Mouse (Mus musculus) heart, postnatal 10 days (tissue): ENCODE results near the gene Ppm1h. TPM values are rescaled to one million over a fixed set of nuclear protein-coding genes. Genes with fewer than 3 reads are reported as not detected.

ENCODE experiments used
- DNase-seq, 2 experiments: peaks; one replicate each; pipeline ENCODE4 v3.0.0; 2021
- intact Hi-C: fragments of 180-260 bp; cut with DNase I; formaldehyde crosslinking; loops from one replicate; pipeline ENCODE4 v1.15.1; 2025
- total RNA-seq, 2 experiments: library from RNA; stranded (reverse); gene quantifications; 2 replicates each; pipeline ENCODE4 v1.2.3; 2021

Ppm1h gene
- total RNA-seq, 2 experiments from 2014 or later, result 10.1 to 10.2 TPM

DNA sequence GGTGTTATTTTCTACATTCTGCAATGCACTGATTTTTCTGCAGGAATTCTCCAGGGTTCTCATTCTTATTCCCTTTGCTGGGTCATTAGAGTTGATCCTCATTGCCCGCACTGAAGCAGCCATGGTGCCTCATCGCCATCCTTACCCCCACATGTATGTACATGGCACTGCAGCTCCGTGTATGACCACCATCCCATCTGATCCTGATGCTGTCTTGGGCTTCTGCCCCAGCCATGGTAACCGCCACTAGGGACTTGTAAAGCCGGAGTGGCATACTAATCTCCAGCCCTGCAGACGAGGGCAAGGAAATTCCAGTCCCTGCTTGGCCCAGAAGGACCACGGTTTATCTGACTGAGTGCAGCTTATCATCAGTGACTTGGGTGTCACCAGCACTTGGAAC is 86.1 kb downstream of the Ppm1h start:
- DNase-seq, result no peak
- intact Hi-C loops, result loop anchor here (2.0 kb wide), 1 partner anchor 86 kb away; the partner anchor contains the start of gene Ppm1h

DNA sequence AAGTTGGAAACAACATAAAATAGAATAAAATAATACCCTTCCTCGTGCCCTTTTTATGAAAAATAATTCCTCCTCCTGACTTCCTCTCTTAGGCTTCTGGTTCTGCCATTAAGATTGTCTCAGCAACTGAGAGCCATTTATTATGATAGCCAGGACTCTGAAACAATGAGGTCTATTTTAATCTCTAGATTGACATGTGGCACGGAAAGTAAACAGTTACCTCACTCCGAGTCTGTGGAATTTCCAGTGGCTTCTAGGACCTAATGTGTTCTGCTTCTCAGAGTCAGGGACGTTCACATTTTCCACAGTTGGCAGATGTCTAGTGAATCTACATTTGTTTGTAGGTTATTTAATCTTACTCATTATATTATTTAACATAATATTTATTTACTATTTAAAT is 87.0 kb downstream of the Ppm1h start:
- DNase-seq, result peak in 1 of 2 experiments; percentile 36
- intact Hi-C loops, result loop anchor here (2.0 kb wide), 1 partner anchor 87 kb away; the partner anchor contains the start of gene Ppm1h

DNA sequence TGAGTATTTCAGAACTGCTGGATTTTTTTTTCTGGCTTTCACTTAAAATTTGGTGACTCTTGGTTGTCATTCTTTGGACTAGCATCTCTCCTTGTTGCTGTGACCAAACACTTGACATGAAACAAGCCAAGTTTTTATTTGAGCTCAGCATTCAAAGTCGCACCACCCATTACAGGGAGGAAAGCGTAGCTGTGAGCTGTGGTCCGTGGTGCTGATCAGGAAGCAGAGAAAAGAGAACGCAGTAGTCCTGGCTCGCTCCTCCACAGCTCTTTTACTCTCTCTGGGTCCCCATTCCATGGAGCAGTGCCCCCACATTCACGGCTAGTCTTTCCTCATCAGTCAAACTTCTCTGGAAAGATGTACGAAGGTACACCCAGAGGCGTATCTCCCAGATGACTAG is 87.4 kb downstream of the Ppm1h start:
- intact Hi-C loops, result loop anchor here (2.0 kb wide), 1 partner anchor 87 kb away; the partner anchor contains the start of gene Ppm1h
- no peak for DNase-seq

DNA sequence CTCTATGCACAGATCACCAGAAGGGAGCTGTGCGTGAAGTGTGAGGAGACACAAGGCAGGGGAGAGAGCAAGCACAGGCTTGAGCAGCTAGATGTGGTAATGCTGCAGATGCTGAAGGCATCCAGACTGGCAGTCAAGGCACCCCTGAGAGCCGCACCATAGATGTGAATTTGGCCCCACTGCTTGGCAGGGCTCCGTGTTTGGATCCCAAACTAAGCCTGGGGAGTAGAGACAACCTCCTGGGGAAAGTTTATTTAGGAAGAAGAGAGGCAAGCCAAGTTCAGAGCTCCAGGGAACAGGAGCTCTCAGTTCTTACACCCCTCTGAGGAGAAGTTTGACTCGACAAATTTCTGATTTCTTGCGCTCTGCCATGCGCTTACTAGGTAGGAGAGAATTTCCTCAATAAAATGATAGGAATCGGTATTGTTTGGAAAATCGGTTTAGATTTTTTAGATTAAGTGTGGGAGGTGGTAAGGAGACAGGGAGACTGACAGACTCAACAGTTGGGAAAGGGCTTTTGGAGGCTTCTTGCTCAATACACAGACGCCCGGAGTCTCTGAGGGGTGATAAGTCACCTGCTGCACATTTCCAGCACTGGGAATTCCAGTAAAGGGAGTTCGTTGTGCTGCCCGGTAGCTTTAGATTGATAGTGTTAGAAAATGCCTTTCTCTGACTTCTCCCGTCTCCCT is 89.8 kb downstream of the Ppm1h start:
- intact Hi-C loops, result no loop called here
- DNase-seq, result no peak

DNA sequence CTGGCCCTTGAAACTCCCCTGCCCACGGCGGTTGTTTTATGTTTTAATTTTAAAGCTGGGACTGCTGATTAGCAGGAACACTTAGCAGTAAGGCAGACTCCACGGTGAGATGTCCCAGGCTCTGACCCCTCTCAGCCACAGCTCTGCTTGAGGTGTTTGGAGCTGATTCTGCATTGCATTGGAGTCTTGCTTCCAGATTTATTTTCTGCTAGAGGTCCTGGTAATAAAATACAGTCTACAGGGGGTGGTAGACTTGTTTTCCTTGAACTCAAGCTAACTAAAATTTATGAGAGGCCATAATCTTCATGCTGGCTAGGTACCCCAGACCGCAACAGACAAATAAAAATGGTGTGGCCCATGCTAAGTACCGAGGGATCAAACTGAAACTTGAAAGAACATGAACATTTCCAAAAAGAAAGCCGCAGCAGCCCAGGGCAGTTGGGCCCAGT is 90.4 kb downstream of the Ppm1h start:
- DNase-seq, result no peak
- intact Hi-C loops, result no loop called here

DNA sequence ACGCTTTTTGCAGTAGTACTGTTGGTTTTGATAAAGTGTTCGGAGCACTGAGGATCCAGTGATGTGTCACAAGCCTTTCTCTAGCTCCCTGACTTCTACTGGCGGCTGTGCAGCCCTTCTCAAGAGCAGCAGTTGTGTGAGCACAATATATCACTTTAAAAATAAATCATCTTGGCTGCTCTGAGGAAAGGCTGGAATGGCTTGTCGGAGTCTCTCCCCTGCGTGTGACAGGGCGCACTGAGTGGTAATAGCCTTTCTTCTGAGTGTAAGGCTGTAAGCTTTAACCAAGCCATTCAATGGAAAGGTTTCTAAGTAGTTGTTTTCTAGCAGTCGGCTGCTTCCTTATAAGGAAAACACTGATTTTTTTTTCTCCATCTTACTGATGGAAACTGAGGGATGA is 91.8 kb downstream of the Ppm1h start:
- intact Hi-C loops, result no loop called here

DNA sequence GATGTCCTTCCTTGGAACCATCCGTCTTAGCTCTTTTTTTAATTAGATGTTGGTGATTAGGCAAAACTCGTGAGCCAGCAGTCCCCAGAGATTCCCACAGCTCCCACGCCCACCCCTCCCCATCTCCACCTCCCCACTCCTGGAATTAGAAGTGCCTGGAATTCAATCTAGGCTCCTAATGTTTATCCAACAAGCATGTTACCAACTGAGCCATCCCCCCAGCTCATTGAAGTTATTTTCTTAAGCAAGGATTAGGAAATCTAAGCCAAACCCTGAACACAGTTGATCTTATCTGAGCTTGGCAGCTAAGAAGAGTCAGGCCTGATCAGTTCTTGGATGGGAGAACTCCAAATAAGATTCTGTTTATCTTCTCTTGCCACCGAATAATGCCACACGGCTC is 92.4 kb downstream of the Ppm1h start:
- no peak for DNase-seq
- intact Hi-C loops, result no loop called here

More for the DNA sequence above, 91.8 kb downstream of the Ppm1h start:
- DNase-seq, result no peak

DNA sequence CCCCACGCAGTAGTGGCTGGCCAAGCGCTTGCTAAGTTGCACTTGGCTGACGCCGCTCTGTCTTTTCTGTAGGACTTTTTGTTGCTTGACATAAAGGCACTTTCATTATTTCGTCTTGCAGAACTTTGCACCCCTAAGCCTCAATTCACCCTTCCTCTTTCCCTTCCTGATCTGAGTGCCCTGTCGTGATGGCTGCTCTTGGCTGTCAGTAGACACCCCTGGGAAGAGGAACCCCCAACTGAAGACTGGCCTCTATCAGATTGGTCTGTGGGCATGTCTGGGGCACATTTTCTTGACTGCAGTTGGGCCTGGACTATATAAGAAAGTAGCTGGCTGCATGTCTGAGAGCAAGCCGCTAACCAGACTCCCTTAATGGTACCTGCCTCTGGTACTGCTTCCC is 95.6 kb downstream of the Ppm1h start:
- DNase-seq, result no peak
- intact Hi-C loops, result no loop called here

DNA sequence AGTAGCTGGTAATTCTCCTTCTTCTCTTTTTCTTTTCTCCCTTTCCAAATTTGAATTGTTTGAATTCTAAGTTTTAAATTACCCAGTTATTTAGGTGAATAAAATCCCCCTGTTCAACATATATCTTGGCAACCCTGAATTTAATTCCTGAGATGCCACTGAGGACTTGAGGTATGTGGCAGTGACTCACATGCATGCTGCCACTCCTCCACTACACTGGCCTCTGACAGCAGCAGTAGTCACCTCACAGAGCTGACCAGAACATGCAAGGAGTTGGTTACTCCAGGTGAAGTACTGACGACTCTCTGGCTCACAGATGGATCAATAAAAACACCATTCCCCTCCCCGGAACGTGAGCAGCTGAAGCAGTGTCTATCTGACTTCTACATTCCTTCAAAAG is 98.9 kb downstream of the Ppm1h start:
- no peak for DNase-seq
- intact Hi-C loops, result no loop called here

DNA sequence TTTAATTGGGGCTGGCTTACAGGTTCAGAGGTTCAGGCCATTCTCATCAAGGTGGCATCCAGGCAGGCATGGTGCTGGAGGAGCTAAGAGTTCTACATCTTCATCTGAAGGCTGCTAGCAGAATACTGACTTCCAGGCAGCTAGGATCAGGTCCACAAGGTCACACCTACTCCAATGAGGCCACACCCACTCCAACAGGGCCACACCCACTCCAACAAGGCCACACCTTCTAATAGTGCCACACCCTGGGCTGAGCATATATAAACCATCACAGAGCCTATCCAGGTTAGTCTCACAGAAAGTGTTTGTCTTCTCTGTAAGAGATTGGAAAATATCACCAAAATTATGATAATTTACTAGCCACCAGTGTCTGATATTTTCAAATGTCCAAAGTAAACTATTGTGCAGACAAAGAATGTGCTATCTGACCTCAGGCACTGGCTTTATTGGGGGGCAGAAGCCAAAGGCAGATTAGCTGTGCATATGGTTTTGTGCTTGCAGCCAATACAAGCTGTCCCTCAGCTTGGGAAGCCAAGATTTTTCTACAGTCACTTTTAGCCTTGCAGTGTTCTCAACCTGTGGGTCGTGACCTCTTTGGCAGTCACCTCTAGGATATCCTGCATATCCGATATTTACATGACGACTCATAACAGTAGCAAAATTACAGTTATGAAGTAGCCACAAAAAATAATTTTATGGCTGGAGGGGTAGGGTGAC is 99.5 kb downstream of the Ppm1h start:
- intact Hi-C loops, result no loop called here

DNA sequence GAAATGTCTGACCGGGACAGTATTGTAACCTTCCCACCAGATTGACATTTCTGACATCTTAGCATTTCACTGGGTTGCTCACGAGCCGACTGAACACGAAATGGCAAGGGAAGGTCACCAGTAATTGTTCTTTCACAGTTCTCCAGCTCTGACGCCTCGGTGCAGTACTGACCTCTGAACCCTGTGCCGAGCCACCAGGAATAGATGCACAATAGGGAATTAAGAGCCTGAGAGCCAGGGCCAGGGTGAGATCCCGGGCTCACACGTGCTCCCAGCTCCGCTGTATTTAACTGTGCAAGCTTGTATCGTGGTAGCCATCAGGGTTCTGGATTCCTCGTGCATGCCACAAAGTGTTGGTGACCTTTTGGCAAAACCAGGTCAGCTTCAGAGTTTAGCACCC is 100.8 kb downstream of the Ppm1h start:
- intact Hi-C loops, result no loop called here
- DNase-seq, result no peak

More for the DNA sequence above, 99.5 kb downstream of the Ppm1h start:
- no peak for DNase-seq

DNA sequence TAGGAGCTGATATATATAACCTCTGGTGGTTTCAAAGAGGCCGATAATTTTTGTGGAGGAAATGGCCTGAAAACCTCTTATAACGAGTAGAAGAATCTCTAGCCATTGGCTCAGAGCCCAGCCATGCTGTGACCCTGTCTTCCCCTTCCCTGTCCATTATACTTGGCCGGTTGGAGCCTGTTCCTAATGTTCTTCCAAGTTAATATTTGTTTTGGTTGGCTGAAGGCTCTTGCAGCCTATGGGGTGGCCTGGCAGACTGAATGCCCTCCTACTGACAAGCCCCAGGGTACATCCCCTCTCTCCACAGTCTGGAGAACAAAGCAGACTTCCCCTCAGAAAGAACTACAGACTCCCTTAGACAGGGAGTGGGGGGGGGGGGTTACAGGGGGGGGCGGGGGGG is 104.2 kb downstream of the Ppm1h start:
- DNase-seq, result peak; percentile 70
- intact Hi-C loops, result no loop called here

DNA sequence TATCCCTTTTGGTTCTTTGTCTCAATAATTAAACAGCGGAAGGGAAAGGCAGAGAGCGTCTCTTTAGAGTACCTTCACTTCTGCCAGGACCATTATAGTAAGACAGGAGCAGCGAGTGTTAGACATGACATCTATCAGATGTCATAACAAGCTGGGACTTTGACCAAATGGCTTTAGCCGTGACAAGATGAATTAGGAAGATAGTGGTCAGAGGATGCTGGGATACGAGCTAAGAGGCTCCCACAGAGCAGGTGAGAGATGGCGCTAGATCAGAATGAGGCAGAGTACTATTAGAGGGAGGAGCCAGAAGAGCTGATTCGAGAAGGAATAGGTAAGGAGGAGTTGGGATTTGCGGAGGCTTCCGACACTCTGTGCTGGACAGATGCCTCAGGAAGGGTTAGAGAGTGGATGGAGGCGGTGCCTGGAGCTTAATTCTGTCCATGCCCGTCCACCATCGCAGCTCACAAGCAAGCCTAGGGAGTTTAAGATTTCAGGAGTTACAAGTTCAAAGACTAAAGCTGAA is 111.1 kb downstream of the Ppm1h start:
- intact Hi-C loops, result loop anchor here (5.0 kb wide), 2 partner anchors 32 to 237 kb away; no protein-coding TSS in a partner anchor
- DNase-seq, result no peak

DNA sequence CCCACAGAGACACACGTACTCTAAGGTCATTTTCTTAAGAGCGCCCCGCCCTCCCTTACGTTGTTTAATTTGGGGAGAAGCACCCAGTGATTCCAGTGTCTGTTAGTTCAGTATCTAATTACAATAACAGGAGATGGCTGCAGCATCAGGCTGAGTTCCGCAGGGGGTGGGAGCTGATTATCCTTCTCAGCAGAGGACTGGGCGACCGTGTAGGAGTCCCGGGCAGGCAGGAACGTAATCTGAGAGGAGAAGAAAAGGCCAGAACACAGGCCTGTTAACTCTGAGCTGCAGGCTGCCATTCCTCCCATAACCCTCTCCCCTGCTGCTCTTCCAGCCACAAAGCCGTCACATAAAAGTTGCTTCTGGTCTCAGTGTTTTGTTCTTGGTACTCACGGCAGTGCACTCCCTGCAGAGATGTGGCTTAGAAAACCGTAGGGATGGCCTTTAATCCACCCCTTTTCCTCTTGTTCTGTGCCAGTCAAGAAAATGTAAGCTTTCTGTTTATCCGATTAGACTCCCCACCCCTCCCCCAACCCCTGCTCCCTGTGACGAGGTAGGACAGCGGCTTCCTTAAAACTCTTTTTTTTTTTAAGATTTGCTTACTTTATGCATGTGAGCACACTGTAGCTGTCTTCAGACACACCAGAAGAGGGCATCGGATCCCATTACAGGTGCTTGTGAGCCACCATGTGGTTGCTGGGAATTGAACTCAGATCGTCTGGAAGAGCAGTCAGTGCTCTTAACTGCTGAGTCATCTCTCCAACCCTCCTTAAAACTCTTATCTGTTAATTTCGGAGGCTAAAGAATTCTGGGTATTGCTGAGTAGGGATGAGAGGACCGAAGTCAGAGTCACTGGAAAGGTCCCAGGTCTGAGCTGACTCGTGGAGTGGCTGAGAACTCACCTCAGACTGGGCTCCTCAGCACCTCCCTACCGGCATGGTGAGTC is 113.7 kb downstream of the Ppm1h start:
- intact Hi-C loops, result loop anchor here (5.0 kb wide), 2 partner anchors 35 to 240 kb away; no protein-coding TSS in a partner anchor
- DNase-seq, result peak; percentile 39 to 41

DNA sequence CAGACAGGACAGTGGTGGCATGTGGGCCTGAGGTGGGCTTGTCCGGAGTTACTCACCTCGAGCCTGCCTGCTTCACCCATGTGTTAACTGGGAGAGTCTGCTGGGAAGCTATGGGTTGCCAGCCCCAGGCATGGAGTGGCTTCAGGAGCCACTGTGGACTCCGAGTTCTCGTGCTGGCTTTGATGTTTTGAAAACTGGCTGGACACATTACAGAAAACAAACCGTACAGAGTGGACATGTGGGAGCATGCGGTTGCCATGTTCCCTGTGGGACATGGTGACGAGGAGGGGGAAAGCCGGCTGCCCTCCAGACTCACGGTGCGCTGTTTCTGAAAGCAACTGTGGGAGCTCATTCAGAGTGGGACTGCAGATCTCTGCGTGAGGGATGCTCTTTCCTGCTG is 114.6 kb downstream of the Ppm1h start:
- DNase-seq, result no peak
- intact Hi-C loops, result loop anchor here (5.0 kb wide), 2 partner anchors 36 to 241 kb away; no protein-coding TSS in a partner anchor

DNA sequence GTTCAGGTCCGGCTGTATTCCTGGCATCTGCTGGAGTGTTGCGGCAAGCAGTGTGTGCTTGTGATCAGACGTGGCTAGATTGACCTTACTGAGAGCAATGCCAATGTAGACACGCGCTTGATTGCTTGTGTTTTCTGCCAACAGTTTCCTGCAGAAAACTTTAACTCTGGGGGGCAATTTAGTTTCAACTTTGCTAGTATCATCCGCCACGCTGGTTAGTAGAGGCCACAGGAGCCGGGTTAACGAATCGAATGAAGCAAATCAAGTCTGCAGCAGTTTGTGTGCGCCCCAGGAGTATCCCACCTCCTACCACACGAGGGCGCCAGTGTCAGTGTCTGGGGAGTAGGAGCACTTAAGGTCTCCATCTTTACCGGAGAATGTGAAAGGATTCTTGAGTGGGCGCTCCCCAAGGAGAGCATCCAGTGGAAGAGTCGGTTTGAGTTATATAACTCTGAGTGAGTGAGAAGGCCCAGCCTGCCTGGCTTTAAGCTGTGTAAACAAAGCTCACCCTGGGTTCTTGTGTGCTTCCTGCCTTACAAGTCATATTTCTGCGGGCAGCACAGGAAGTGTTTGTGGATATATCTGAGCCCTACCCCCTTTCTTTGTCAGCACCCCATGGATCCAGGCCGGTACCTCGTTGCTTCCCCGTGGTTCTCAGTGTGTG is 115.8 kb downstream of the Ppm1h start:
- DNase-seq, result peak; percentile 72 to 82
- intact Hi-C loops, result loop anchor here (2.0 to 5.0 kb wide), 3 partner anchors 37 to 242 kb away; partner anchors contain the start of gene Ppm1h

DNA sequence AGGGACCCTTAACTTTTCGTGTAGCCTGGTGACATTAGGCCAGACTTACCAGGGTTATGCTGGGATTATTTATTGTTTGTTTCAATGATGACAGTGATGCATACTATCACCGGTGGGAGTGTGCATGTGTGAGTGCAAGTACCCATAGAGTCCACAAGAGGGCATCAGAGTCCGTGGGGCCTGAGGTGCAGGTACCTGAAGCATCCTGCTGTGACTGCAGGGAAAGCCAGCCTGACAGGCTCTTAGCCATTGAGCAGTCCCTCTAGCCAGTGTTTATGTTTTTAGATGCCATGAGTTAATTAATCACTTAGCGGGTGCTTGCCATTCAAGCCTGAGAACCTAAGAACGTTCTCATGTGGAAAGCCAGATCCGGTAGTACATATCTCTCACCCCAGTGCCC is 119.4 kb downstream of the Ppm1h start:
- intact Hi-C loops, result no loop called here
- no peak for DNase-seq

DNA sequence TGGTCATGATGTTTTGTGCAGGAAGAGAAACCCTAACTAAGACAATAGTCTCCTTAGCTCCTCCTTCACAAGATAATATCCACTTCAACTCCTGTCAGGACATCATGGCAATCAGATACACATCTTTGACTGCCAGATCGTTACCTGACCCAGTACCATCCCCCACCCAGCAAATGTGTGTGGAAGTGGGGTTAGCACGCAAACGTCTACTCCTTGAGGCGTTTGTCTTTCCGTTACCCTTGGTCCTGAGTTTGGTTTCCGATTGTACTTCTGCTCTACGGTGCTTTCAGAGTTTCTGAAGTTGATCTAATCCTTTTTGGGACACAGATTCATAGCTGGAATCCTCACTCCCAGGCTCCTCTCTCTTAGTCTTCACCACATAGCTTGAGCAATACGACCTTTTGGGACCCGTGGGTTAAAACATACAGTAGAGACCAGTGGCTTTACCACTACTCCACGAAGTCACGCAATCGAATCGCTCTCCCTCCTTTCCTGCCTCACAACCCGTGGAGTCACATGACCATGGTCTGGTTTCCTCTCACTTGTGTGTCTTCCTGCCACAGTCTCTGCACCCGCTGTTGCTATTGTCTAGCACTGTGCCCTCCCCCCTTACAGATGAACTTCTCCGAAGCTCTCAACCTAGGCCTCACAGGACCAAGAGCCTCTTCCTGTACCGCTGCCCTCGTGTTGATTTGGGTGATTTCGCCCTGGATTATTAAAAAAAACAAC is 121.6 kb downstream of the Ppm1h start:
- intact Hi-C loops, result no loop called here
- DNase-seq, result peak in 1 of 2 experiments; percentile 48

DNA sequence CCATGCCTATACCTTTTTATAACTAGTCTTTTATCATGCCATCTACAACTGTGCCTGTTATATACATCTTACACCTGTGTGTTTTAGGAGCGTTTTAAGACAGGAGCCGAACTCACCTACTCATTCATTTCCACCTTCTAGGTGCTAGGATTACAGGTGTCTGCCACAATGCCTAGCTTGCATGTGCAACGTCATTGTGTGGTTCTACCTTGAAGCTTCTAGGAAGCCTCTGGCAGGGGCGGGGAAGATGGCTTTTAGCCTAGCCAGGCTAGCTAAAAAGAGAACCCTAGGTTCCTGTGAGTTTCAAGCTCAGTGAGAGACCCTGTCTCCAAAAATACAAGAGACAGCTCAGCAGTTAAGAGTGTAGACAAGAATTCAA is 122.2 kb downstream of the Ppm1h start:
- no peak for DNase-seq
- intact Hi-C loops, result no loop called here
